8 mouse cellular contexts compared by ENCODE assay signal in the genomic region with DNA sequence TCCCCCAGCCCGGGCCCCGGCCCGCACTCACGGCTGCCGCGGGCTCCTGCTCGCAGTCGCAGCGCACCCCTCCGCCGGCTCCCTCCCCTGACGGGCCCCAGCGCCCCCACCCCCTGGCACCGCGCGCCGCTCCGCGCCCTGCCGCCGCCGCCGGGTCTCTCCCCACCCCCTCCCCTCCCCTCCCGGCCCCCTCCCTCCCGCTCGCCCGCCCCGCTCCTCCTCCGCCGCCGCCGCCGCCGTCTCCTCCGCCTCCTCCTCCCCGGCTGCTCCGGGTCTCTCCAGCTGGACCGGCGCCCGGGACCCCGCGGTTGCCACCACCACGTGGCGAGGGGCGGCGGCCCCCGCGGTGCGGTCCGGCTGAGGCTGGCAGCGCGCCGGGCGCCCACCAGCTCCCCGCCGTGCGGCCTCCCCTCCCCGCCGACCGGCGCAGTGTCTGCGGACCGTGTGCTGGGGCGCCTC. TPM values are rescaled to one million over a fixed set of nuclear protein-coding genes. Genes with fewer than 3 reads are reported as not detected.
DNase-seq lines count a peak whose midpoint lies in the region; ATAC-seq and TF ChIP-seq lines count a peak whose summit lies in the region.

A gene (minus strand): TSS at position 153 of the 459 bp plus-strand sequence.

- no peak for TF ChIP-seq EP300 in heart, adult 2 months (IDR thresholded peaks at IDR 0.05; ENCODE audit: insufficient read depth, low read depth, low read length)

- WGBS in heart, adult 2 months, result 5% methylated on average over 34 of the region's 64 CpGs
- under 1% methylated on average over 32 of the region's 64 CpGs for WGBS in kidney, postnatal 0 days
- WGBS in lung, embryonic 15.5 days, result under 1% methylated on average over 18 of the region's 64 CpGs

- no peaks in the 10 kb centered on the region for H3K27me3 ChIP-seq in heart, adult 2 months (ENCODE audit: control insufficient read depth, insufficient read depth, low read length)
- no peaks in the 10 kb centered on the region for H3K27me3 ChIP-seq in kidney, postnatal 0 days (ENCODE audit: insufficient read depth, low read length)
- H3K27me3 ChIP-seq in lung, embryonic 15.5 days, result no peaks in the 10 kb centered on the region

- no peak for TF ChIP-seq CTCF in heart, adult 2 months (IDR thresholded peaks at IDR 0.05)
- TF ChIP-seq CTCF in kidney, postnatal 0 days (IDR thresholded peaks at IDR 0.05; ENCODE audit: low read depth), result no peak

- no peaks in the 10 kb centered on the region for H3K79me2 ChIP-seq in heart, adult 2 months (replicated peaks; ENCODE audit: control insufficient read depth, insufficient read depth, low read length)

- no peaks in the 10 kb centered on the region for H3K9me3 ChIP-seq in kidney, postnatal 0 days (replicated peaks; ENCODE audit: low read length)
- H3K9me3 ChIP-seq in lung, embryonic 15.5 days, result no peaks in the 10 kb centered on the region

- peak within 1 kb of the TSS; percentile 92 for H3K27ac ChIP-seq in heart, adult 2 months
- peak within 1 kb of the TSS; percentile 72 for H3K27ac ChIP-seq in kidney, postnatal 0 days
- peak within 1 kb of the TSS; percentile 95 for H3K27ac ChIP-seq in lung, embryonic 15.5 days

- H3K9ac ChIP-seq in heart, adult 2 months (ENCODE audit: low read depth, low read length), result peak within 1 kb of the TSS; percentile 54
- peak within 1 kb of the TSS; percentile 69 for H3K9ac ChIP-seq in kidney, postnatal 0 days (ENCODE audit: low read depth, low read length)
- H3K9ac ChIP-seq in lung, embryonic 15.5 days, result peak within 1 kb of the TSS; percentile 70

- intact Hi-C loops in heart, adult 2 months (cut with DNase I), result loop anchor here (2.0 kb wide), 1 partner anchor 35 kb away; a partner anchor contains a TSS

- DNase-seq in right cerebral cortex, postnatal 10 days (ENCODE audit: low spot score in 2 of 2), result peak; percentile 78 to 82
- no peak for DNase-seq in right cerebral cortex, postnatal 36 days (ENCODE audit: low spot score in 2 of 2)
- peak; percentile 70 for DNase-seq in cerebellum, adult 8-10 months
- peak; percentile 59 to 74 for DNase-seq in heart, adult 2 months
- no peak for DNase-seq in kidney, postnatal 0 days (ENCODE audit: low spot score)
- DNase-seq in right cerebral cortex, postnatal 14 days, result peak; percentile 76
- no peak for DNase-seq in ovary, postnatal 10 days (ENCODE audit: low spot score)

- peak; percentile 11; the same call in 1 of the 2 replicates for ATAC-seq in kidney, postnatal 0 days (replicated peaks; ENCODE audit: low FRiP score, low read depth)
- peak; percentile 6; the same call in 1 of the 2 replicates for ATAC-seq in lung, embryonic 15.5 days (ENCODE audit: borderline replicate concordance, extremely low read depth, low FRiP score, low TSS enrichment)

- peaks cover 5% of the 10 kb centered on the region for H3K4me1 ChIP-seq in heart, adult 2 months (ENCODE audit: control insufficient read depth, insufficient read depth, low read length)
- H3K4me1 ChIP-seq in kidney, postnatal 0 days (replicated peaks; ENCODE audit: insufficient read depth, low read length), result peaks cover 11% of the 10 kb centered on the region; the same call in 1 of the 2 replicates
- peaks cover 44% of the 10 kb centered on the region for H3K4me1 ChIP-seq in lung, embryonic 15.5 days

- H3K4me3 ChIP-seq in heart, adult 2 months, result peak within 1 kb of the TSS; percentile 80
- H3K4me3 ChIP-seq in kidney, postnatal 0 days (replicated peaks; ENCODE audit: low read depth, low read length), result peak within 1 kb of the TSS; percentile 70
- peak within 1 kb of the TSS; percentile 79 for H3K4me3 ChIP-seq in lung, embryonic 15.5 days

- H3K36me3 ChIP-seq in heart, adult 2 months (ENCODE audit: control insufficient read depth, insufficient read depth, low read length), result no peaks in the 10 kb centered on the region
- no peaks in the 10 kb centered on the region; the same call in 1 of the 2 replicates for H3K36me3 ChIP-seq in kidney, postnatal 0 days (ENCODE audit: insufficient read depth, low read length)
- peaks cover 13% of the 10 kb centered on the region; the same call in 1 of the 2 replicates for H3K36me3 ChIP-seq in lung, embryonic 15.5 days

- H3K4me2 ChIP-seq in kidney, postnatal 0 days (ENCODE audit: low read length), result peak within 1 kb of the TSS; percentile 97
- H3K4me2 ChIP-seq in lung, embryonic 15.5 days, result peak within 1 kb of the TSS; percentile 92

- no peak for TF ChIP-seq POLR2A in heart, adult 2 months (IDR thresholded peaks at IDR 0.05; ENCODE audit: insufficient read depth, low read depth, low read length)

RNA-seq across cellular contexts. Expression of the gene that starts here (rescaled TPM):
- total RNA-seq in heart, adult 2 months (2021), result 10 to 100 TPM; 12.1 to 12.2 TPM
- 13.5 and 14.1 TPM in 2 replicates for polyA plus RNA-seq in heart, adult 2 months (2012; rRNA removed)
- 4.6 and 5.5 TPM in 2 replicates for polyA plus RNA-seq in kidney, postnatal 0 days (2015; fragmentation: Nextera tagmentation; extraction: Ambion mirVana)
- polyA plus RNA-seq in lung, embryonic 15.5 days (2015; fragmentation: Nextera tagmentation; extraction: Ambion mirVana), result 7.9 and 8.6 TPM in 2 replicates

Comparison
In these comparisons a context has a peak if more than half of its experiments do, and no peak if none do; other contexts are left out.
1. DNase-seq: peak in right cerebral cortex, postnatal 10 days (2 of 2), cerebellum, adult 8-10 months (single experiment), heart, adult 2 months (2 of 2) and right cerebral cortex, postnatal 14 days (single experiment); none in right cerebral cortex, postnatal 36 days (0 of 2), kidney, postnatal 0 days (single experiment) and ovary, postnatal 10 days (single experiment).
2. Peak in every context shown above with its lines, with median percentiles within 50 percentile points of each other: H3K27ac ChIP-seq, H3K4me3 ChIP-seq and H3K9ac ChIP-seq.